In the genomic region with DNA sequence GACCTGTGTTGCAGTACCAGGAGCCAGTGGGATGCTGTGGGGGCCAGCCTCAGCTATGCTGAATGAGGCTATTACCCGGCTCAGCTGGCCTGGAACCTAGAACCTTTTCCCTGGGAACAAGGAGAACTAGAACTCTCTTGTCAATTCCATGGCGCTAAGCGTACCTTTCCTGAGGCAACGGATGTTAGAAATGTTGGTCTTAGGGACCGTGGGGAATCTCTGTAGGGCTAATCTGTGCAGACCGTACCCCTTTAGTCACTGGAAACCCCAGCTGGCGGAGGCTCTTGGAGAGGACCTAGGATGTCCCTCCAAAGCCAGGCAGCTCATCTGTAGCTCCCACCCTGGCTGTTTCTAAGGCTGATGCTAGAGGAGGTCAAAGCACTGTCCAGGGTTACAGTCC, we compare ENCODE assay signal across 22 mouse cellular contexts. TPM values are rescaled to one million over a fixed set of nuclear protein-coding genes. Genes with fewer than 3 reads are reported as not detected.
"Had no signal": no experiment of that assay in that cellular context is flagged by ENCODE, and none has a peak within 500 bp of the region (broad histone marks: within the 10 kb centered on the region; RNA-seq: fewer than 3 reads in every experiment).

No protein-coding gene starts in this region.

- H3K4me1 ChIP-seq: liver, embryonic 15.5 days; lung, embryonic 15.5 days; midbrain, embryonic 13.5 days; midbrain, embryonic 15.5 days; neural tube, embryonic 12.5 days; stomach, embryonic 15.5 days had no signal

- H3K9me3 ChIP-seq: liver, embryonic 15.5 days; lung, embryonic 15.5 days; megakaryocyte, embryonic 14.5 days; midbrain, embryonic 13.5 days; midbrain, embryonic 15.5 days; neural tube, embryonic 12.5 days; stomach, embryonic 15.5 days had no signal

- DNase-seq: liver, postnatal 0 days; lung, adult 2 months; lung, postnatal 14 days; lung, postnatal 36 days; right cerebral cortex, postnatal 14 days; thymus, adult 18-20 months; thymus, postnatal 25 days; thymus, postnatal 4 days had no signal

- H3K9ac ChIP-seq: liver, embryonic 15.5 days; liver, postnatal 0 days; lung, embryonic 15.5 days; midbrain, embryonic 15.5 days; neural tube, embryonic 12.5 days; stomach, embryonic 15.5 days had no signal

- H3K27ac ChIP-seq: liver, embryonic 15.5 days; lung, embryonic 15.5 days; macrophage; midbrain, embryonic 13.5 days; midbrain, embryonic 15.5 days; neural tube, embryonic 12.5 days; stomach, embryonic 15.5 days had no signal

- H3K36me3 ChIP-seq: liver, embryonic 15.5 days; lung, embryonic 15.5 days; midbrain, embryonic 13.5 days; midbrain, embryonic 15.5 days; neural tube, embryonic 12.5 days; stomach, embryonic 15.5 days had no signal

- H3K4me3 ChIP-seq: liver, embryonic 15.5 days; lung, embryonic 15.5 days; megakaryocyte, embryonic 14.5 days; midbrain, embryonic 13.5 days; midbrain, embryonic 15.5 days; neural tube, embryonic 12.5 days; stomach, embryonic 15.5 days had no signal

- H3K27me3 ChIP-seq: liver, embryonic 15.5 days; midbrain, embryonic 15.5 days; neural tube, embryonic 12.5 days; stomach, embryonic 15.5 days had no signal

- H3K4me2 ChIP-seq: liver, embryonic 15.5 days; lung, embryonic 15.5 days; midbrain, embryonic 11.5 days; midbrain, embryonic 13.5 days; midbrain, embryonic 15.5 days; neural tube, embryonic 12.5 days; stomach, embryonic 15.5 days had no signal

- ATAC-seq: liver, postnatal 0 days; lung, postnatal 0 days; midbrain, embryonic 13.5 days; midbrain, embryonic 15.5 days had no signal

RNA-seq across cellular contexts. Expression of a gene that starts 10.6 kb away (rescaled TPM):
- polyA plus RNA-seq: liver, postnatal 0 days; lung, embryonic 15.5 days; midbrain, embryonic 11.5 days; midbrain, embryonic 13.5 days; midbrain, embryonic 15.5 days; midbrain, postnatal 0 days; neural tube, embryonic 14.5 days; stomach, embryonic 15.5 days had no signal

RNA-seq across cellular contexts. Expression of a gene that starts 26.0 kb away (rescaled TPM):
- polyA plus RNA-seq: liver, postnatal 0 days; lung, embryonic 15.5 days; macrophage; midbrain, embryonic 11.5 days; midbrain, embryonic 15.5 days; neural tube, embryonic 12.5 days; spleen, adult 2 months; stomach, embryonic 15.5 days; urinary bladder, adult 2 months had no signal
